Mouse (Mus musculus) stomach, postnatal 0 days (tissue): ENCODE data around the gene Peak1. TPM values are rescaled to one million over a fixed set of nuclear protein-coding genes. Genes with fewer than 3 reads are reported as not detected.
A peak's percentile ranks its signal among the peaks of the same experiment; 100 is the strongest.

Source experiments
- ATAC-seq: fragments of 200-750 bp; cut with Nextera tagmentation; 2 replicates; pipeline ENCODE4 v1.8.0; 2017; ENCODE audit not compliant: low FRiP score, low TSS enrichment
- DNase-seq: peaks from one replicate; pipeline ENCODE4 v3.0.0-alpha.2; 2016; ENCODE audit warnings: low spot score
- H3K27ac ChIP-seq: fragments of 300-500 bp; sonication (generic); replicated peaks from 2 replicates; pipeline ENCODE4 v1.5.1; 2014; ENCODE audit warnings: mild to moderate bottlenecking, control low read depth
- H3K27me3 ChIP-seq: fragments of 300-500 bp; sonication (generic); 2 replicates; pipeline ENCODE4 v1.6.1; 2014; ENCODE audit warnings: low read length; ENCODE audit not compliant: control insufficient read depth, insufficient read depth
- H3K36me3 ChIP-seq: fragments of 300-500 bp; sonication (generic); 2 replicates; pipeline ENCODE4 v1.6.1; 2014; ENCODE audit warnings: low read length, mixed read lengths; ENCODE audit not compliant: control insufficient read depth, insufficient read depth
- H3K4me1 ChIP-seq: fragments of 300-500 bp; sonication (generic); replicated peaks from 2 replicates; pipeline ENCODE4 v1.6.1; 2014; ENCODE audit warnings: antibody characterized with exemption; ENCODE audit not compliant: control insufficient read depth, insufficient read depth
- H3K4me2 ChIP-seq: fragments of 300-500 bp; sonication (generic); replicated peaks from 2 replicates; pipeline ENCODE4 v1.6.1; 2014; ENCODE audit warnings: low read depth, mild to moderate bottlenecking, control low read depth, moderate library complexity
- H3K4me3 ChIP-seq: fragments of 300-500 bp; sonication (generic); 2 replicates; pipeline ENCODE4 v1.5.1; 2014; ENCODE audit warnings: low read depth, low read length, control low read depth
- H3K9ac ChIP-seq: fragments of 300-500 bp; sonication (generic); 2 replicates; pipeline ENCODE4 v1.6.1; 2014; ENCODE audit warnings: mild to moderate bottlenecking, low read length, control low read depth, mixed read lengths
- H3K9me3 ChIP-seq: fragments of 300-500 bp; sonication (generic); 2 replicates; pipeline ENCODE4 v1.6.1; 2016; ENCODE audit warnings: low read length; ENCODE audit not compliant: control insufficient read depth
- CTCF ChIP-seq: IDR thresholded peaks from 2 replicates; pipeline ENCODE4 v1.5.1; 2016; ENCODE audit warnings: antibody characterized with exemption, low read depth, mild to moderate bottlenecking, moderate library complexity
- EP300 ChIP-seq: optimal IDR thresholded peaks from 2 replicates; pipeline ENCODE3; 2016; ENCODE audit warnings: antibody characterized with exemption
- WGBS: fragments of 180-500 bp; shearing (Covaris S2); extraction: QIAGEN DNeasy Blood & Tissue Kit; methylation state at CpG from one replicate; pipeline ENCODE4 v1.1.7; 2014; 5-methylcytosine and 5-hydroxymethylcytosine counted together
- polyA plus RNA-seq: library from polyadenylated mRNA; unstranded; fragments of >200 nt; fragmentation: Nextera tagmentation; extraction: Ambion mirVana; gene quantifications from 2 replicates; pipeline ENCODE4 v1.2.1, GENCODE M21; 2015

The Peak1 gene
- polyA plus RNA-seq, result 4.2 and 4.5 TPM in 2 replicates

DNA sequence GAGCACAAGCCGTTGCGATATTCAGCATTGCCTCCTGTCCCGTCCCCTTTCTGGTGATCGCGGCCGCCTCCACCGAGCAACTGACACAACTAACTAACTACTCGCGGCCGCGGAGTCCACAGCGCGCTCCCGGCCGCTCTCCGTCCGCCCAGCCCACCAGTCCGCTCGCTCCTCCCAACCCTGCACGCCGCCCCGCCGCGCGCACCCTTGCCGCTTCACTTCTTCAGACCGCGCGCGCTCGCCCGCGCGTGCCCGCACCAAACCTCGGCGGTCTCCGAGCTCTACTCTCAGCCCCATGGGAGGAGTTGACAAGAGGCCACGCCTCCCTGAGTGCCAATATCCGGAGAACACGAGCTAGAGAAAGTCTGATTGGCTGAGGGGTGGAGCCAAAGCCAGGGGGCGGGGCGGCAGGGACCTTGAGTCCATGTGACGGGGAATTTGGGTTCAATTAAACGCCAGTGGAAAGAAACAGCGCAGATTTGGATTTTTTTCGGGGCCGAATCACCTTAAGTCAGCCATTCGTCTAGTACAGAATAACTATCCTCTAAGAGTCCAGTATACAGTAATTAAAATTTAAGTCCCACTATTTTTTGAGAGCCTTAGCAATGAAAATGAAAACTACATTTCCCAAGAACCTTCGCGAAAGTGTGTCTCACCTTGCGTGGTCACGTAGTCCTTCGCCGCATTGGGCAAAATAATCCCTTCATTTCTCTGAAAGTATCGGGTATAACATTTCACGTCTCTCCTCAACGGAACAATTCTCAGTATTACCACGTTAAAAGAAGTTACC is at the start of gene Peak1, which contains the start of gene Hmg20a:
Gene Peak1 (minus strand): TSS at position 120 of the 790 bp plus-strand sequence.
Gene Hmg20a (plus strand): TSS at position 662 of the 790 bp plus-strand sequence.
- H3K4me3 ChIP-seq, result peak within 1 kb of the TSS; percentile 92
- no peaks in the 10 kb centered on the region; the same call in 1 of the 2 replicates for H3K36me3 ChIP-seq
- DNase-seq, result peak; percentile 100
- H3K4me1 ChIP-seq, result no peaks in the 10 kb centered on the region
- TF ChIP-seq CTCF (no peak), EP300 (no peak)
- H3K27me3 ChIP-seq, result no peaks in the 10 kb centered on the region
- H3K27ac ChIP-seq, result peak within 1 kb of the TSS; percentile 95
- under 1% methylated on average over 53 of the region's 59 CpGs for WGBS
- peak within 1 kb of the TSS; percentile 84 for H3K9ac ChIP-seq
- H3K9me3 ChIP-seq, result no peaks in the 10 kb centered on the region
- H3K4me2 ChIP-seq, result peak within 1 kb of the TSS; percentile 70
- peak; percentile 97 for ATAC-seq

DNA sequence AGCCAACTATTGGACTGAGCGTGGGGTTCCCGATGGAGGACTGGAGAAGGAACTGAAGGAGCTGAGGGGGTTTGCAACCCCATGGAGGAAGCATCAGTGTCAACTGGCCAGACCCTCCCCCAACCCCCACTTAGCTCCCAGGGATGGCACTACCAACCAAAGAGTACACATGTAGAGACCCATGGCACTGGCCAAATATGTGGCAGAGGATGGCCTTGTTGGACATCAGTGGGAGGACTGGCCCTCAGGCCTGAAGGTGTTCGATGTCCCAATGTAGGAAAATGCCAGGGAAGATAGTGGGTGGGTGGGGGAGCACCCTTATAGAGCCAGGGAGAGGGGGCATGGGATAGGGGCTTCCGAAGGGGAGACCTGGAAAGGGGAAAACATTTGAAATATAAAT is 48.4 kb upstream of the Peak1 start:
- Histone ChIP-seq H3K4me3 (no peak overlapping the region), H3K9ac (no peak overlapping the region), H3K27ac (no peak overlapping the region), H3K4me1 (peaks cover 8% of the 10 kb centered on the region; the same call in 1 of the 2 replicates), H3K4me2 (no peak overlapping the region), H3K27me3 (no peaks in the 10 kb centered on the region), H3K36me3 (no peaks in the 10 kb centered on the region; the same call in 1 of the 2 replicates), H3K9me3 (no peaks in the 10 kb centered on the region)
- ATAC-seq (no peak), DNase-seq (no peak)
- TF ChIP-seq CTCF (no peak), EP300 (no peak)
- 95% methylated on average over 4 of the region's 4 CpGs for whole genome bisulfite sequencing

DNA sequence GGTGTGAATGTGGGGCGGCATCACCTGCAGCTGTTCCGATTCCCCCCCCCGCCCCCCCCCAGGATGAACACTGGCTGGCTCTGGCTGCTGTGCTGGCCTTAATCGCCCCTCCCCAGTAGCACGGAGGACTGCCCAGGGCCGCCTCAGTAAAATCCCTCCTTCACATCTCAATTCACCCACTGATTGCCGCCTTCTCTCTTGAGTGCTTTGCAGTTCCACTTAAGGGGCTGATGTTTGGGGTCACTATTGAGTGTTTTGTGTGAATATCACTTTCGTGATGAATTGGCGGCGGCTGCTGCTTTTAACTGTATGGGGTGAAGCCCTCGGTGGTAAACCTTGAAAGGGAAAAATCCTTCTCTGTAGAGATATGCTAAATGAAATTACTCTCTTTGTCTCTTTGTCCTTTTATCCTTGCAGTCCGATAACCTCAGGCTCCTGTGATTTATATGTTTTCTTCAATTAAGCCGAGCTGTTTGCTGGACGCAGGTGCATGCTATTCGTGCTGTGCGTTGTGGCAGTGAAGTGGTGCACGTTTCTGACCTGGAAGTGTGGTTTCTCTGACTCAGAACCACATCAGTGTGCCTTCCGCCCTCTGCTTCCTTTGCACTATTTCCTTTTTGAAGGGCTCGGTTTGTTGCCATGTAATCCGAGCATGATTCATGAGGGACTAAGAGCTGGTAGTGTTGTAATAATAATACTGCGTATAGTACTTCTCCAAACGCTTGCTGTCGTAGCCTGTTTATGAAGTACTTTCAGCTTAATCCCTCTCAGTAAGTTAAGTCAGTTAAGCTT is 47.2 kb upstream of the Peak1 start:
- Histone ChIP-seq H3K4me2 (peak overlapping the region; percentile 29; the same call in 1 of the 2 replicates), H3K4me1 (peaks cover 8% of the 10 kb centered on the region; the same call in 1 of the 2 replicates), H3K27me3 (no peaks in the 10 kb centered on the region), H3K9ac (no peak overlapping the region; the same call in 1 of the 2 replicates), H3K27ac (peak overlapping the region; percentile 61), H3K9me3 (no peaks in the 10 kb centered on the region), H3K36me3 (no peaks in the 10 kb centered on the region; the same call in 1 of the 2 replicates), H3K4me3 (no peak overlapping the region)
- TF ChIP-seq CTCF (no peak), EP300 (peak; percentile 60)
- DNase-seq (peak; percentile 44), ATAC-seq (peak; percentile 88)
- 15% methylated on average over 21 of the region's 23 CpGs for WGBS

DNA sequence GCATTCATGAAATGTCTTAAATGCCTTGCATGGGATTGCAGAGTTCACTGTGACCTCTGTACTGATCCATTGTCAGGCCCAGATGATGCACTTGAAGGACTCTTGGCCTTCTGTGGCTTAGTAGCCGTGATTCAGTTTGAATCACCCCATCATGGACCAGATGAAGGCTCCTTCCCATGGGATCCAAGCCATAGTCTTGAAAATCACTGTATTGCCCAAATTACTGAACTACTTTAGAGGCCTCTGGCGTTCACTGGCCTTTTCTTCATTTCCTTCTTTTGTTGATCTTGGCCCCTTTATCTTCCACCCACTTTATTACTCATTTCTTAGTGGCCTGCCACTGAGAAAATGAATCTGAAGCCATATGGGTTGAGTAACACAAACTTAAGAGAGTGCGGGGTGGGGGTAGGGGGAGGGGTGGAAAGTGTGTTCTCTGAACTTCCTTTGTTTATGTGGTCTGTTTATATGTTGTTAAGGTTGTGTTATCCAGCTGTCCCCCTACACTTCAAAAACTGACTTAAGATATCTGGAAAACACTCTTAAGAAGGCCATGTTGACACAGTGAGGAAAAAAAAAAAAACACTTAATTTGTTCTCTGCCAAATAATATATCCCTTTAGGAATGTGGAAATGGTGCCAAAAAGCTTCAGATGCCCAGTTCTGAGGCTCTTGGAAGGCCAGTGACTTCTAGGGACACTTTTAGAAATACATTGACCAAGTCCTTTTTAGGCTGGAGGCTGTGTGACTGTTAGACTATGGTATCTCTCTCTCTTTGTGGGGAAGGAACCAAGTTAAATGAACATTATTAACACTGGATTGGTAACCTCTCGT is 46.0 kb upstream of the Peak1 start:
- no peak for TF ChIP-seq EP300
- TF ChIP-seq CTCF, result no peak
- no peaks in the 10 kb centered on the region for H3K27me3 ChIP-seq
- no peaks in the 10 kb centered on the region for H3K9me3 ChIP-seq
- ATAC-seq (peak; percentile 57; the same call in 1 of the 2 replicates), DNase-seq (peak; percentile 24)
- no peak overlapping the region for H3K4me3 ChIP-seq
- H3K9ac ChIP-seq, result no peak overlapping the region
- no peaks in the 10 kb centered on the region; the same call in 1 of the 2 replicates for H3K36me3 ChIP-seq
- 42% methylated on average over 4 of the region's 4 CpGs for WGBS
- peak overlapping the region; percentile 53 for H3K27ac ChIP-seq
- H3K4me2 ChIP-seq, result no peak overlapping the region
- H3K4me1 ChIP-seq, result peaks cover 8% of the 10 kb centered on the region; the same call in 1 of the 2 replicates

DNA sequence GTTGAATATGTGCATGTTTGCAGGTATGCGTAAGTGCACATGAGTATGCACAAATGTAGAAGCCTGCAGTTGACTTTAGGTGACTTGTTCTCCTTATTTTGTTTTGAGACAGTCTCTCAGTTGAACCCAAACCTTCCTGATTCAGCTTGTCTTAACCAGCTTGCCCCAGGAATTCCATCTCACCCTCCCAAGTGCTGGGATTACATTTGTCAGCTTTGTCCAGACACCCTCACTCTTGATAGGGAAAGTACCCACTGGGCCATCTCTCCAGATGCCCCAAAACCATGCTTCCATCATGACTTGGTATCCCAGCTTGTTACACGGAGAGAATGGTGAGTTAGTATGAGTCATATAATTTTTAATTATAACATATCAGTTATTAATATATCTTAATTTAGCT is 45.2 kb upstream of the Peak1 start:
- Histone ChIP-seq H3K36me3 (no peaks in the 10 kb centered on the region; the same call in 1 of the 2 replicates), H3K4me1 (peaks cover 8% of the 10 kb centered on the region; the same call in 1 of the 2 replicates), H3K9me3 (no peaks in the 10 kb centered on the region), H3K27ac (no peak overlapping the region), H3K9ac (no peak overlapping the region), H3K4me2 (no peak overlapping the region), H3K4me3 (no peak overlapping the region), H3K27me3 (no peaks in the 10 kb centered on the region)
- ATAC-seq (no peak), DNase-seq (no peak)
- 74% methylated on average over 2 of the region's 2 CpGs for WGBS
- TF ChIP-seq EP300 (no peak), CTCF (no peak)
